Mouse (Mus musculus): ENCODE measurements around the gene Vps29. TPM values are rescaled to one million over a fixed set of nuclear protein-coding genes. Genes with fewer than 3 reads are reported as not detected.
A peak's percentile ranks its signal among the peaks of the same experiment; 100 is the strongest.

Gene Vps29
- polyA plus RNA-seq (2012; ENCODE audit: insufficient read depth, insufficient read length, missing spikeins) = 123 and 134 TPM in 2 replicates

- Histone ChIP-seq H3K4me1 (ENCODE audit: control insufficient read depth, insufficient read depth, low read length) (peaks cover 10% of the 10 kb centered on the region), H3K27ac (ENCODE audit: insufficient read depth, low read depth, low read length) (peak within 1 kb of the TSS; percentile 66), H3K4me3 (ENCODE audit: insufficient read depth, low read length) (peak within 1 kb of the TSS; percentile 69)
- TF ChIP-seq CTCF (IDR thresholded peaks at IDR 0.05; ENCODE audit: low read depth, low read length) (no peak), POLR2A (IDR thresholded peaks at IDR 0.05; ENCODE audit: borderline replicate concordance, low read depth, low read length) (no peak)
These were observed at the start of gene Vps29, which contains the start of gene Rad9b for GRCm38 (mm10) chr5:122353807-122354491. Vps29 (plus strand) TSS chr5:122354369. Rad9b (minus strand) TSS chr5:122354233.

- no peak overlapping the region for H3K27ac ChIP-seq (ENCODE audit: insufficient read depth, low read depth, low read length)
- H3K4me3 ChIP-seq (ENCODE audit: insufficient read depth, low read length) = no peak overlapping the region
- peaks cover 45% of the 10 kb centered on the region for H3K4me1 ChIP-seq (ENCODE audit: control insufficient read depth, insufficient read depth, low read length)
- TF ChIP-seq POLR2A (IDR thresholded peaks at IDR 0.05; ENCODE audit: borderline replicate concordance, low read depth, low read length) = no peak
- TF ChIP-seq CTCF (IDR thresholded peaks at IDR 0.05; ENCODE audit: low read depth, low read length) = no peak
These were observed 49.6 kb upstream of the Vps29 start for GRCm38 (mm10) chr5:122304541-122304940.

- no peak overlapping the region for H3K27ac ChIP-seq (ENCODE audit: insufficient read depth, low read depth, low read length)
- TF ChIP-seq POLR2A (IDR thresholded peaks at IDR 0.05; ENCODE audit: borderline replicate concordance, low read depth, low read length) = no peak
- no peak for TF ChIP-seq CTCF (IDR thresholded peaks at IDR 0.05; ENCODE audit: low read depth, low read length)
- peaks cover 42% of the 10 kb centered on the region for H3K4me1 ChIP-seq (ENCODE audit: control insufficient read depth, insufficient read depth, low read length)
- no peak overlapping the region for H3K4me3 ChIP-seq (ENCODE audit: insufficient read depth, low read length)
These were observed 48.7 kb upstream of the Vps29 start for GRCm38 (mm10) chr5:122305472-122305871.

GRCm38 (mm10) chr5:122306536-122306935 lies 47.6 kb upstream of the Vps29 start:
- Histone ChIP-seq H3K27ac (ENCODE audit: insufficient read depth, low read depth, low read length) (no peak overlapping the region), H3K4me1 (ENCODE audit: control insufficient read depth, insufficient read depth, low read length) (peaks cover 42% of the 10 kb centered on the region)
- TF ChIP-seq POLR2A (IDR thresholded peaks at IDR 0.05; ENCODE audit: borderline replicate concordance, low read depth, low read length) (no peak), CTCF (IDR thresholded peaks at IDR 0.05; ENCODE audit: low read depth, low read length) (no peak)

GRCm38 (mm10) chr5:122310699-122311098 lies 43.5 kb upstream of the Vps29 start:
- no peak overlapping the region for H3K27ac ChIP-seq (ENCODE audit: insufficient read depth, low read depth, low read length)
- H3K4me1 ChIP-seq (ENCODE audit: control insufficient read depth, insufficient read depth, low read length) = peaks cover 14% of the 10 kb centered on the region
- TF ChIP-seq POLR2A (IDR thresholded peaks at IDR 0.05; ENCODE audit: borderline replicate concordance, low read depth, low read length) = no peak
- TF ChIP-seq CTCF (IDR thresholded peaks at IDR 0.05; ENCODE audit: low read depth, low read length) = no peak
- H3K4me3 ChIP-seq (ENCODE audit: insufficient read depth, low read length) = no peak overlapping the region

More at GRCm38 (mm10) chr5:122306536-122306935, 47.6 kb upstream of the Vps29 start:
- no peak overlapping the region for H3K4me3 ChIP-seq (ENCODE audit: insufficient read depth, low read length)

GRCm38 (mm10) chr5:122311692-122312091 lies 42.5 kb upstream of the Vps29 start:
- peaks cover 17% of the 10 kb centered on the region for H3K4me1 ChIP-seq (ENCODE audit: control insufficient read depth, insufficient read depth, low read length)
- H3K27ac ChIP-seq (ENCODE audit: insufficient read depth, low read depth, low read length) = no peak overlapping the region
- TF ChIP-seq CTCF (IDR thresholded peaks at IDR 0.05; ENCODE audit: low read depth, low read length) (no peak), POLR2A (IDR thresholded peaks at IDR 0.05; ENCODE audit: borderline replicate concordance, low read depth, low read length) (no peak)
- H3K4me3 ChIP-seq (ENCODE audit: insufficient read depth, low read length) = no peak overlapping the region

GRCm38 (mm10) chr5:122312346-122312745 lies 41.8 kb upstream of the Vps29 start:
- H3K4me1 ChIP-seq (ENCODE audit: control insufficient read depth, insufficient read depth, low read length) = peaks cover 23% of the 10 kb centered on the region
- H3K27ac ChIP-seq (ENCODE audit: insufficient read depth, low read depth, low read length) = no peak overlapping the region
- H3K4me3 ChIP-seq (ENCODE audit: insufficient read depth, low read length) = no peak overlapping the region
- no peak for TF ChIP-seq POLR2A (IDR thresholded peaks at IDR 0.05; ENCODE audit: borderline replicate concordance, low read depth, low read length)
- TF ChIP-seq CTCF (IDR thresholded peaks at IDR 0.05; ENCODE audit: low read depth, low read length) = no peak

GRCm38 (mm10) chr5:122312942-122313684 lies 41.1 kb upstream of the Vps29 start:
- Histone ChIP-seq H3K4me1 (ENCODE audit: control insufficient read depth, insufficient read depth, low read length) (peaks cover 30% of the 10 kb centered on the region), H3K27ac (ENCODE audit: insufficient read depth, low read depth, low read length) (no peak overlapping the region), H3K4me3 (ENCODE audit: insufficient read depth, low read length) (no peak overlapping the region)
- no peak for TF ChIP-seq CTCF (IDR thresholded peaks at IDR 0.05; ENCODE audit: low read depth, low read length)

- no peak for TF ChIP-seq POLR2A (IDR thresholded peaks at IDR 0.05; ENCODE audit: borderline replicate concordance, low read depth, low read length)
- no peak for TF ChIP-seq CTCF (IDR thresholded peaks at IDR 0.05; ENCODE audit: low read depth, low read length)
- H3K4me3 ChIP-seq (ENCODE audit: insufficient read depth, low read length) = no peak overlapping the region
- peaks cover 40% of the 10 kb centered on the region for H3K4me1 ChIP-seq (ENCODE audit: control insufficient read depth, insufficient read depth, low read length)
- no peak overlapping the region for H3K27ac ChIP-seq (ENCODE audit: insufficient read depth, low read depth, low read length)
These were observed 39.1 kb upstream of the Vps29 start for GRCm38 (mm10) chr5:122314966-122315667.
